Mouse (Mus musculus): ENCODE measurements around the gene Skp2. TPM values are rescaled to one million over a fixed set of nuclear protein-coding genes. Genes with fewer than 3 reads are reported as not detected.

Gene Skp2
- total RNA-seq, 2 experiments from 2014 or later = 5.2 to 5.3 TPM

DNA sequence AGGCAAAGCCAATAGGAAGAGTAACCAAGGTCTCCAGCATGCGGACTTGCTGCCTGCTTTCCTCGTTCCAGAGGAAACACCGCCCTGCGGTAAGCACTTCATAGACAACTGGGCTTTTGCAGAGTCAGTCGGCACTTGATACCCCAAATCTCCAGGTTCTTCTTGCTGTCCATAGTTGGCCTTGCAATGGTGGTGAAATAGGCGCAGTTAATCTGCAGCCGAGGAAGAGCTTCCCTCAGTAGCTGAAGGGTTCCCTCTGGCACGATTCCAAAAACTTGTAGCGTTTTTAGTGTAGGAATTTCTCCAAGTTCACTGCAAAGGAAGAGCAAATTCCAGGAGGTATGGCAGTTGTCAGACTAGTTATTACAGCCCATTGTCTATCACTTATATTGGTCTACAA lies 41.7 kb downstream of the Skp2 start:
- no peak for DNase-seq

DNA sequence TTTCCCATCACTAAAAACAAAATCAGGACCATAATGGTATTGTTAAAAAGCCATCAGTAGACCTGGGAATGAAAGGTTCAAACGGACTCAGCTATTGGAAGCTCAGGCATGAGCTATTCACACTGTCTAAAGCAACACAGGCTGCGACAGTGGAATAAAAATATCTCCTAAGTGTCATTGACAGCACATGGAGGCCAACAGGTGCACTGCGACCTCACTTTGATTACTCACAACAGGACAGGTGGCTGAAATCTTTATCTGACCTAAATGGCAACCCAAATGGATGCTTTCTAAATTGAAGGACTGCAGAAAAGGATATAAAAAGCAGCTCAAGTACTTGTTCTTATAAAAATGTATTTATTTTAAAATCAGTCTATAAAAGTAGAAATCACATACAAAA lies 43.6 kb downstream of the Skp2 start:
- DNase-seq = no peak

DNA sequence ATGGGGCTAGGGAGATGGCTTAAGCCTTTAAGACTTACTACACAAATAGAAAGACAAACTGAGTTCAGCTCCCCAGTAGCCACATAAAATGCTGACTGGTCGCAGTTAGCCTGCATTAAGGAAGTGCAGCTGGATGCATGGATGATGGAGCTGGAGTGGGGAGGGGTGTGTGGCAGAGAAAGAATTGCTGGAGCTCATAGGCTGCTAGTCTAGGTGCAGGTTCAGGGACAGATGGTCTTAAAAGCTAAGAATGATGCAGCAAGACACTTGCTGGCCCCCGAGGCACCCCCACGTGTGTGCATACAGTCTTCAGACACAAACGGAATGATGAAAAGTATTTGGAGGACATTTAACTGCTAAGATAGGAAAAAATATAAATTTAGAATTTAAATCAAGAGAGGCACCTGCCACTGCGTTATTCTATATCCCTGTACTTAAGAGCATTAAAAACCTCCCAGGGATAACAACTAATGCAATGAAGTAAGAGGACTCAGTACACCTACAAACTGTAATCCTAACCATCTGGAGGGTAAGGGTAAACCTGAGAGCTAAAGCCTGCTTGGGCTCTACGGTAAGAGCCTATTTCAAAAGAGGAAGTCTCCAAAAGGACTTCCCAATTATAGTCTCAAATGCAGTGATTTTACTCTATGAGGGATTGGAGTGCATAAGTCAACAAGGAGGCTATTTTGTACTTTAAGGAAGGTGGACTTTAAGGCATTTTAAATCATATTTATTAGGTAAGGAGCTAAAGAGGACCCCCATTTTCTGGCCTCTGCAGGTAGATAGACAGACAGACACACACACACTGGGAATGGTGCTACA lies 44.5 kb downstream of the Skp2 start:
- DNase-seq = no peak

DNA sequence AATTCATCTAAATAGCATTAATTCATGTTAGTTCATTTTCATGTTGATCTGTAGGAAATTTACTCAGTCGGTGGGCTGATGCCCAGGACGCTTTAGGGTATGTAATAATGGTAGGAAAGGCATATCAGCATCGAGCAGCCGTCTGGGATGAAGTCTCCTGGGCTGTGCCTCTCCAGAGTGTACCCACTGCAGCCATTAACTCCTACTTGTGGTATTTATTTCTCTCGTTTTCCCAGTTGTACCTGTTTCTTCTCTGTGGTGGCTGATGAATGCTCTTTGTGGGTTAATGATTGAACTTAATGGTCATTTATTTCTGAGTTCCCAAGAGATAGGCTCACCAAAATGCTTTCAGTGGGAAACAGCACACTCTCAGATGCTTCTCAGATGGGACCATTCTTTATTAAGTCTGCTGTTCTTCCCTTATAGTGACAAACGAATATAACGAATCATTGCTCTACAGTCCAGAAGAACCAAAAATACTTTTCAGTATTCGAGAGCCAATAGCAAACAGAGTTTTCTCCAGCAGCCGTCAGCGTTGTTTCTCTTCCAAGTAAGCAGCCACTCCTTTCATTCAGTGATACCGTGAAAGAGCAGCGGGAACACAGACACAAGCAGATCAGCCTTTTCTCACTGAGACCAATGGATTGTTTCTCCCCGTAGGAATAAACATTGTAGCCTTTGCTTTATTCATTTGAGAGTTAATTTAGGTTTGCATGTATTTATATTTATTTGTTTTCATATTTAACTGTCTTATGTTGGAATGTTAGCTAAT lies 48.7 kb downstream of the Skp2 start:
- DNase-seq = no peak

DNA sequence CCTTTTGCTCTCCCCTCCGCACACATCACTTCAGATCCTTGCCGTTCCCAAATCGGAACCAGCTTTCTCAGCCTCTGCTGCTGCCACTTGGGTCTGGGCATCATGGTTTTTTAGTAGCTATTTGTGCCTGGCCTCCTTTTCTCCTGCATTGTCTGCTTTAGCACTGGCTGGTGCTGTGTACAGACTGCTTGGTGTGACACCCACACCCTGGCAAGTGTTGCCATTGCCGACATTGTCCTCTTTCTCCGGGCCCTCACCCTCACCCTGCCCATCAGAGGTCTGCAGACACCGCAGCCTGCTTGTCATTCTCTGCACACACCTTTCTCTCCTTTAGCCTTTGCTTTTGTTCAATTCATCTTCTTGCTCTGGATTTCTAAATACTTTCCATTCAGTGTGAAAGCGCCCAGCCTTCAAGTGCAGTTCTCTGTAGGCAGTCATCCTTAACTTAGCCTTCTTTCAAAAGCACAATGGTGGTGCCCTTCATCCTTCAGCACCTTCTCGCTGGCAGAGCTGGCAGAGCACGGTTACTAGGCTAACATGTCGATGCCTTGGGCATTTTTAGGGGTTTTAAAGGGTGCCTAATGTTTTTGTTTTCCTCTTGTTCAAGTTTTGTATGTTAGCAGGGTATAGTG lies 54.7 kb downstream of the Skp2 start:
- no peak for DNase-seq

DNA sequence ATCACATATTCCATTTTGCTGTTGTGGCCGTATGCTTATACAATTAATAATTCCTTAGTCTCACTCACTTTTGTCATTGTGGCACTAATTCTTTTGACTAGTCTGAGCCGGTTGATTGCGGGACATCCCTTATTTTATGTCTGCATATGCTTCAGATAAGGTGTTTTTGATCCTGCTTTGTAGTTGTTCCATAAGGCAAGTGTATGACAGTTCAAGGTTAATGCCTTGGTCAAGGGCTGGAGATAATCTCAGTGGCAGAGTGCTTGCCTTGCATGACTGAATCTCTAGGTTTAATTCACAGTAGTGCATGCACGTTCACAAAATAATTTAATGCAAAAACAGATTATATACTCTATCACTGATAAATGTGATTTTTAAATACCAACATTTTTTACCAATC lies 58.4 kb downstream of the Skp2 start:
- no peak for DNase-seq

DNA sequence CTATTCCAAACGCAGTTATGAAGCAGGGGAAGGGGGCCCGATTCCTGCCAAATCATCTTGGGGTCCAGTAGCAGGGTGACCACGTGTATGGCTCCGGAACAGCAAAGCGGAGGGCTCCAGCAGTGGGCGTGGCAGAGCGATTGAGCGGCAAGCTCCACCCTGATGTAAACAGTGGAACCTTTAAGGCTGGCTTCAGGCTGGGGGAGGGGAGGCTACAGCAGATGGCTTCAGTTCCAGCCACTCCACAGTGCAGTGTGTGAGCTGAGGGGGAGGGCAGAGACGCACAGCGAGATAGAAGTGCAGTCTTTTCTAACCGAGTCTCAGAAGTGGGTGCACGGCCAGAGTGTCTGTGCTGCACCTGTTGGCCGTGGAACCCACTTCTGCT lies 60.9 kb downstream of the Skp2 start:
- DNase-seq = peak; percentile 50 to 56

DNA sequence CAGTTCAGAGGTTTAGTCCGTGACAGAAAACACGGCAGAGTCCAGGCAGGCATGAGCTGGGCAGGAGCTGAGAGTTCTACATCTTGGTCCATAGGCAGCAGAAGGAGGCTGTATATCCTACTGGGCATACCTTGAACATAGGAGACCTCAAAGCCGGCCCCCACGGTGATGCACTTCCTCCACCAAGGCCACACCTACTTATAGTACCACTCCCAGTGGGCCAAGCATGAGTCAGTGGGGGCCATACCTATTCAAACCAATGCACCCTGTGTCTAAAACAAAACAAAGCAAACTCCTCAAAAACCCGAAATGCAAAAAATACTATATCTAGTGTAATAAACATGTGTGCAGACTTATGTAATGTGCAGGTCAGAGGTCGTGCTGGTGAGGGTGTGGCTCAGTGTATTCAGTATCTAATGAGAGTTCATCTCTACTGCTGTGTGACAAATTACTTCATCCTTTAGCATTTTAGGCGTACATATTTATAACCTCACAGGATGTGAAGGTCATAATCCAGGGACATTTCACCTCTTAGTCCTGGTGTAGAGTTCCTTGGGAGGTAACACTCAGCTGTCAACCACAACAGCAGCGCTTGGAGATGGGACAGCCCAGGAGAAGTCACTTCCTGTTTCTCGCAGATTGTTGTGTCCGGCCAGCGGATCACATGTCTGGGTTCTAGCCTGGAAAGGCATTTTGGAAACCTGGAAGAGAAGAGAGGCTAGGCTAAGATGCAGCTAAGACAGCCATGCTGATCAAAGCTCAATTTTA lies 61.4 kb downstream of the Skp2 start:
- no peak for DNase-seq

DNA sequence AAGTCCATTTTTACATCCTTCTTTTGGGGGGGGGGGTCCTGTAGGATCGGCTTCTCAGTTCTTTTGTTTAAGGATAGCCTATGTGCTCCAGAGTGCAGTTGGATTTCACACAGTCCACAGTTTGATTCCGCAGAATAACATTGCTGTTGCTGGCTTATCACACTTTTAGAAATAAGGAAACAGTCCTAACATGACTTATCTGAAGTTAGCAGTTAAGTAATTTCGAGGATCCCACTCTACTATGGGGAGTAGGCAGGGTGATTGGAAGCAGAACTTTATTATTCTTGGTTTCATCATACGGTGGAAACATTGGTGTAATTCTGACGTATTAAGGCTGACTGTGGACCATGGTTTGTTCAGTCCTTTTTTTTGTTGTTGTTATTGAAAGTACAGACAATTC lies 64.6 kb downstream of the Skp2 start:
- DNase-seq = no peak

DNA sequence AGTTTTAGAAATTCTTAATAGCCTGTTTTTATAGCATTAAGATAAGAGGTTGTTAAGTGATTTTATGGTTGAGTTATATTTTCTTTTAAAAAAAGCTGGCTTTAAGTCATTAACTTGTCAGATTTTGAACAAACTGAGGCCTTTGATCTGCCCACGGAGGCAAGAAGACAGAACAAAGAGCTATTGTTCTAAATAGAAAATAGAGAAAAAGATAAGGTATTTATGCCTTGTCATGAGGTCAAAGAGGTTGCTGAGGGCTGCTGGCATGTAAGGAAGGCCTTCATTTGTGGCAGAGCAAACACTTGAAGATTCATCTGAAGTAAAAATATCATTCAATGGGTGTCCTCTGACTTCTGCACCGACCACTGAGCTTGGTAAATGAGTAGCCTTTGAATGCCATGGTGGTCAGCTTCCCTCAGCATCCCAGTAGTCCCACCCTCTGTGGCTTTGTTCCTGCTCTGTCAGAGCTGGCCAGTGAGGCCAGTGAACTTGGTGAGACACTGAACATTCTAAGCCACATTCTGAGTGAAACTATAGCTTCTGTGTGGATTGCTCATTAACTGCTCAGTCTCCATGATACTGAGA lies 66.0 kb downstream of the Skp2 start:
- no peak for DNase-seq

DNA sequence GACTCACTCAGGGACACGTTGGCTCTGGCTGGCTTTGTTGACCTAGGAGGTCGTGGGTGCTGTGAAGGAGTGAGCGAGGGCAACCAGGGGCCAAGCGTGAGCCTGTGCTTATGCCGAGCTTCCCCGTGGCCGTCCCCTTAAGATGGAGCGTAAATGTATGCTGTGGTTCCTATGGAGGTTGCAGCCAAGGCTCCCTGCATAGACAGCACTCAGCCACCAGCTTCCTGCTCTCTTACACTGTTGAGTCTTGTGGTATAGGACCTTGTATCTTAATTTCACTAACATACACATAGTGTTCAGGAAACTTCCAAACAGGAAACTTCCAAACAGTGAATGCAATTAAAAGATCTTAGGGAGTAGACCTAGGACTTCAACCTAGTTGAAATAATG lies 66.5 kb downstream of the Skp2 start:
- no peak for DNase-seq

DNA sequence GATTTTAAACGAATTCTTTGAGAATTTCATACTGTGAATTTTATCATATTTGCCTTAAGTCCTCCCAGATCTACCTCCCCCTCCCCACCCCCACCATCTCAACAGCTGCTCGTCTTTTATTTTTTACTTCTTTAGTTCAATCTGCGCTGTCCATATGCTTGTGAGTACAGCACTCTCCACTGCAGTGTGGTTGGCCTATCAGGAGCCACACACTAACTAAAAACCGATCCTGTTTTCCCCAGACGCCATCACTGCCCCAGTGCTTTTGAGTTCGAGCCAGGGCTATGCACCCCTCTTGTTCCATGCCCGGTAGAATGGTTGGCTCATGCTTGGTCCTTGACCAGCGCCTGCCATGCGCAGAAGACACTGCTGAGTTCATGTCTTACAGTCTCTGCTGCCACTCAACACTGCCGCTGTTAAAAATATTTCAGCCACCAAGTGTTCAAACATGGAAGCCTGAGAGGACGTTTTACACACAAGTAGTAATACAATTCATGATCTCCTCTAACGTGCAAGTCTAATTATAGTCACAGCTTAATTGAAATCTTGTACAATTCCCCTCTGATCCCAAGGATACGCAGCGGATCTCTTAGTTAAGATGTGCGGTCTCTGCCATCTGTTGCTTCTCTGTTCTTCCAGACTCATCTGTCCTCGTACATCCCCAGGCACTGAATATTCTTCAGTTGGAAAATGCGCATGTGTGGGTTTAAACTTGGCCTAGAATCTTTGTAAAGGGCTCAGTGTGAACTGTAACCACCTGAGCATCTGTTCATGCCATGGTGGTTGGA lies 67.1 kb downstream of the Skp2 start:
- no peak for DNase-seq

DNA sequence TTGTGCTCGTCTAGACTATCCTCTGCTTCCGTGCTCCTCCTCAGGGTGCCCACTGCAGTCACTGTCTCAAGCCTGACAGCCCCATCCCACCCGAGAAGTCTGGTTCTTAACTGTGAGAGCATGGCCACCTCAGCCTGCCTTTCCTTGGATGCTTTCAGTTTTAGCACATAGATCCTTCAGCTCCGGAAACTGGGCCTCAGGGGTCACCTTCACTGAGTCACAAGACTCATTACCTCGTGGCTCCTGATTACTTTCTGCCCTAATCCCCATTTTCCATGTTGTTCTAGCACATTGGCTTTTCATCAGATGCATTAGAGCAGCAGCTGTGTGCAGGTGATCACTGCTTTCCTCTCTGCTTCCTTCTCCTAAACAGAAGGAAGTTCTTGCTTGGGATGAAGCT lies 67.8 kb downstream of the Skp2 start:
- DNase-seq = no peak

DNA sequence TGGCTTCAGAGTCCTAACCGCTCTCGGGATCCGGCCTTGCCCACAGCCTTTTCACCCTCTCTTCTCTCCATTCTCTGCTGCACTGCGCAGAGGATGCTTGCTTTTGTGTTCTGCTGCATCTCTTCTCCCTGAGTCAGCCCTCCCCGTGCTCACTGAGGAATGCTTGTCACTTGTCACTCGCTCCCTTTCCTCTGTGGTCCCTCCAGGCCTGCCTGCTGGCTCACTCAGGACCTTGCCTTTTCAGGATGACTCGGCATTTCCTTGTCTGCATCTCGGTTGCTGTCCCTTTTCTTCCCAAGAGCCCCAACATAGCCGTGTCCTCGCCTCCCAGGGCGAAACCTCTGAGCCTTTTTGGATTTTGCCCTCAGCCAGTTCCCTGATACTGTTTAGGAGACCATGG lies 68.4 kb downstream of the Skp2 start:
- no peak for DNase-seq

DNA sequence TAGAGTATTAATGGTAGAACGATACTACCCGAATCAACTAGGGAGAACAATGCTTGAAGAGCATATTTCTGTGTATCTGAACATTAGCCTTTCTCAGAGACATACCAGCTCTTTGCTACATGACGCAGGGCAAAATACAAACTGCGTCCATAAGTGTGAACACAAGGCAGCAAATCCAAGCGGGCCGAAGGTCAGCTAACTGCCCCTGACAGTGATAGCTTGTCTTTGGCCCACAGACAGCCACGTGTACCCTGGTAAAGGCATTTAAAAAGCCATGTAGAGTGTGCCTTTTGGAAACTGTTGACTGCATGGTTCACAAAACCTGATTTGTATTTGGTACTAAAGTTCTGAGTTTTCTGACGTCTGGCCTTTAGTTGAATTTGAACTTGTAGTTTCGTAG lies 72.5 kb downstream of the Skp2 start:
- DNase-seq = no peak

DNA sequence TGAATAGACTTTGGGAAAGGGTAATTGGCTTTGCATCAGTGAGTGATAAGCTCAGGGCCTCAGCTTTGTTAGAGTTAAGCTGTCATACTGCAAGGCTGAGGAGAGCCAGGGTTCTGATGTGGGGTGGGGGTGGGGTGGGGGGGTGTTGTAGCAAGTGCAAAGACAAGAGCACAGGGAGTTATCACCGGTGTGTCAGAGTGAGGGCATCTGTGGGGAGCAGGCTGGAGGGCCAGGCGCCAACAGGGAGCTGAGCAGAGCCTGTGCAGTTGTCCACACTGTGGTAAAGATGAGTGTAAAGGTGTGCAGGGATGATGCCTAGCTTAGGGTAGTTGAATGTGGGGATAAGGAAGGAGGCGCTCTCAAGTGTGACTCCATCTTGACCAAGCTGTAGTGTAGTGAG lies 73.9 kb downstream of the Skp2 start:
- no peak for DNase-seq

DNA sequence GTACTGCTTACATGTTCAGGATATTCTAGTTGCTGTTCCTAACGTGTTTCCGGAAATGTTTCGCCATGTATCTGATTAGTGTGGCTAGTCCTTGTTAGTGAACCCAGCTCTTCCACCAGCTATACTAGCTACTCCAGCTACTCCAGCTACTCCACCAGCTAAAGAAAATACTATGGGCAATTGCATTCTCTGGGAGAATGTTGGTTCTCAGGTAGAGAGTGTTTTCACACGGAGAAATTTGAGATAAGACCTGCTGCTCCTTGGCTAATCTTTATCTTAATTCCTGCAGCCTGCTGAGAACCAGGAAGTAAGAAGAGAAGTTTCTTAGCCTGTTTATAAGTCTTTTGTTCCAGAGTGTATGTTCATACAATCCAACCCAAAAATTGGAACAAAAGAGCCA lies 75.0 kb downstream of the Skp2 start:
- no peak for DNase-seq

DNA sequence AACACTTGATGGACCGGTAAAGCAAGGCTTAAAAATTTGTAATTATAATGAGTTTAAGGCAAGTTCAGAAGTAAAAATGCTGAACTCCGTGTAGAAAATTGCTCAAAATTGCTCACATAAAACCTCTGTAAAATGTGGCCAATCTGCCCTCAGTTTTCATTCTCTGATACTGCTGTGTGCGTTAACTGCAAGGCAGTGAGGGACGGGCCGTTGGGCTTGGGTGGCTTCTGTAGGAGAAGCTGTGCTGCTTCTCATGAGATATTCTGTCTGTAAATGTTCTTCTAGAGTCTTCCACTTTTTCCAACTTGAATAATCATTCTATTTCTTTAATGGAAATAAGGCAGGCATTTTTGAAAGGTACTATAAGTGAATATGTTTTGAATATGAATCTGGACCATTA lies 75.6 kb downstream of the Skp2 start:
- DNase-seq = no peak

DNA sequence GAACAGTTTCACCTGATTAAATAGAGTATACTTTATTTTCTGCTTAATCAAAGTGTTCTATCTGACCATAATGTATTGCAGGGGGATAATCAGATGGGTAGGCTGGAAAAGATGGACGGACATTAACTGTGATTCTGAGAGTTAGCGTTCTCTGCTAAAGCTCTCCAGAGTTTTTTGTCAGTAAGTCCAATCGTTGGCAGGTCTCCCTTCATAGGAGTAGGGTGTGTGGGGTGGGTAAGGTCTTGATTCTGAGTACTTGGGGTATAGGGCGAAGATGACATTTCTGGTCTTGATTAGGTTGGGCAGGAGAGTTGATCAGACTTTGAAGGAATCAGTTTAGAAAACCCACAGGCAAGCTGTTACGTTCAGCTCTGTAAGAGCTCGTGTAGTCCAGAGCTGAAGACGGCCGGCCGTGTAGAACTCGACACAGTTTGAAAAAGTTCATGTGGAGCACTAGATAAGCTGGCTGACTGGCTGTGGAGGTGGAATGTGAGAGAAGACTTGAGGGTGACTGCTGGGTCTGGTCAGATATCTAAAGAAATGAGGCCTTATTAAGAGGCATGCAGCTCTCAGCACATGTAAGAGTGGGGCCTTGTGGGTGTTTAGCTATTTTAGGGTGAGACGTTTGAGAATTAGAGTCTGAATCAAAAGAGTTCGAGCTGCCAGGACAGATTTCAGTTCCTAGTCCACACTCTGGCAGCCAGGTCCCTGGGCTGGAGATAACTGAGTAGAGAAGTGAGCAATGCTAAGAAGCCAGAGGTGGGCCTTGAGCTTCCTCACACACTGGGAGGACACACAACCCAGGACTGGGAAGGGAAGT lies 76.5 kb downstream of the Skp2 start:
- DNase-seq = no peak

DNA sequence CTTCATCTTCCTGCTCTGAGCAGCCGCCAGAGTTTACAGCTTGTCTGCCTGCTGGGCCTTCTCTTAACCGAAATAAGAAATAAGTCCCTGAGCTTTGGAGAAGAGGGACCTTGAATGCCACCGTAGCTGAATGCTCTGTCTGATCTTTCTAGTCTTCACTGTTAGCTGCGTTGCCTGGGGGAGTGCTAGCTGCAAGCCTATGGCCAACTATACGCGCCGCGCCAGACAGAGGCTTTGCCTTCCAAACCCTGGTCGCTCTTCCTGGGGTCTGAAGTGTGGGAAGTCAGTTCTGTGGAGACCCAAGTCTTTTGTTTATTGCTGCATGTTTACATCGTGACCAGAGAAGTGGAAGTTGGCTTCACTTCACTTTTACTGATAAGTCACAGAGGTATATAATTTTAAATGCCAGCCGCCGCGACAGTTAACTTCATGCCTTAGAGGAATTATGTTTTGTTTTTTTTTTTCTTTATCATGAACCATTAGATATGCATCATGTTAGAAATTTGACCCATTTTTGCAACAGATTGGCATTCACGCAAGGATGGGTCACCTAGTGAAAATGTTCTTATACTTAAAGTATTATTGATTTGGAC lies 79.5 kb downstream of the Skp2 start:
- DNase-seq = no peak
